In the genomic region with DNA sequence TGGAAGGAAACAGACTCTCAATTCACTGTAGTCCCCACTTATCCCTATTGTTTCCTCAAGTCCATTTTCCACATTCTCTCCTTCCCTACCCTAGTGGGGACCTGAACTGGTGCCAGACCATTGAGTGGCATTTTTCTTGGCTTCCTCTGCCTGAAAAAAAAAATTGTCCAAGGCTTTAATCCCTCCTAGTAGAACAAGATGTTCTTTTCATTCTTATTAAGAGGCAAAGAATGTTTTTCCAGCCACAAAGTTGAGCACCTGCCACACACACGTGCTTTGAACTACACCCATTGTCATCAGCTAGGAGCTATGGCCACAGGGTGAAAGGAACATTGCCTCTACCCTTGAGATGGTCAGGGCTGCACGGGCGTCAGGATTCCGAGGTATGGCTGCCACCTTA, we compare ENCODE assay signal across 15 mouse cellular contexts. TPM values are rescaled to one million over a fixed set of nuclear protein-coding genes. Genes with fewer than 3 reads are reported as not detected.
DNase-seq lines count a peak whose midpoint lies in the region; ATAC-seq and TF ChIP-seq lines count a peak whose summit lies in the region.
"Had no signal": no experiment of that assay in that cellular context is flagged by ENCODE, and none has a peak within 500 bp of the region (broad histone marks: within the 10 kb centered on the region; RNA-seq: fewer than 3 reads in every experiment).

No protein-coding gene starts in this region.

- no peak overlapping the region for H3K4me2 ChIP-seq in midbrain, embryonic 13.5 days (replicated peaks)
- no peak overlapping the region for H3K4me2 ChIP-seq in midbrain, embryonic 11.5 days
- no peak overlapping the region for H3K4me2 ChIP-seq in lung, postnatal 0 days (replicated peaks; ENCODE audit: low read depth, low read length)
- H3K4me2 ChIP-seq: hindbrain, embryonic 12.5 days; midbrain, embryonic 15.5 days had no signal

- 0 out of 2 replicates have a peak overlapping the region, but pooled peaks have one; percentile 64 for H3K27ac ChIP-seq in heart, embryonic 10.5 days
- H3K27ac ChIP-seq in midbrain, embryonic 13.5 days = no peak overlapping the region
- no peak overlapping the region for H3K27ac ChIP-seq in midbrain, embryonic 11.5 days (ENCODE audit: low read depth, low read length)
- peak overlapping the region; percentile 85 for H3K27ac ChIP-seq in lung, postnatal 0 days (ENCODE audit: low read length)
- no peak overlapping the region for H3K27ac ChIP-seq in left cerebral cortex, adult 2 months
- H3K27ac ChIP-seq: hindbrain, embryonic 12.5 days; midbrain, embryonic 15.5 days had no signal

- intact Hi-C loops in heart, postnatal 10 days (cut with DNase I) = no loop called here
- intact Hi-C loops in left cerebral cortex, adult 2 months (cut with DNase I) = no loop called here

- peaks cover 39% of the 10 kb centered on the region; the same call in 1 of the 2 replicates for H3K4me1 ChIP-seq in heart, embryonic 10.5 days
- peaks cover 15% of the 10 kb centered on the region; the same call in 1 of the 2 replicates for H3K4me1 ChIP-seq in midbrain, embryonic 13.5 days (replicated peaks)
- 0 out of 2 replicates have a peak, but pooled peaks cover 3% of the 10 kb centered on the region for H3K4me1 ChIP-seq in midbrain, embryonic 11.5 days (ENCODE audit: control insufficient read depth, insufficient read depth, low read length)
- peaks cover 15% of the 10 kb centered on the region for H3K4me1 ChIP-seq in lung, postnatal 0 days (ENCODE audit: insufficient read depth, low read depth, low read length)

- TF ChIP-seq EP300 in lung, postnatal 0 days (IDR thresholded peaks at IDR 0.05) = peak; percentile 99

- no peaks in the 10 kb centered on the region for H3K27me3 ChIP-seq in heart, embryonic 10.5 days (ENCODE audit: insufficient read depth, poor library complexity, severe bottlenecking)
- H3K27me3 ChIP-seq in midbrain, embryonic 13.5 days = no peaks in the 10 kb centered on the region
- no peaks in the 10 kb centered on the region for H3K27me3 ChIP-seq in midbrain, embryonic 11.5 days (ENCODE audit: control insufficient read depth, insufficient read depth, low read length)
- H3K27me3 ChIP-seq in lung, postnatal 0 days (replicated peaks; ENCODE audit: insufficient read depth, low read length) = no peaks in the 10 kb centered on the region
- H3K27me3 ChIP-seq: hindbrain, embryonic 12.5 days; midbrain, embryonic 15.5 days had no signal

- no peak overlapping the region for H3K4me3 ChIP-seq in heart, embryonic 10.5 days
- no peak overlapping the region for H3K4me3 ChIP-seq in midbrain, embryonic 13.5 days (replicated peaks)
- H3K4me3 ChIP-seq in midbrain, embryonic 11.5 days (ENCODE audit: low read depth, low read length) = no peak overlapping the region
- no peak overlapping the region for H3K4me3 ChIP-seq in lung, postnatal 0 days (ENCODE audit: low read depth, low read length)
- H3K4me3 ChIP-seq in left cerebral cortex, adult 2 months = no peak overlapping the region
- H3K4me3 ChIP-seq: hindbrain, embryonic 12.5 days; midbrain, embryonic 15.5 days had no signal

- no peaks in the 10 kb centered on the region for H3K9me3 ChIP-seq in heart, embryonic 10.5 days
- no peaks in the 10 kb centered on the region for H3K9me3 ChIP-seq in midbrain, embryonic 13.5 days
- H3K9me3 ChIP-seq in midbrain, embryonic 11.5 days (ENCODE audit: control insufficient read depth, low read length) = no peaks in the 10 kb centered on the region; the same call in 1 of the 2 replicates
- no peaks in the 10 kb centered on the region; the same call in 1 of the 2 replicates for H3K9me3 ChIP-seq in lung, postnatal 0 days (ENCODE audit: low read length)
- H3K9me3 ChIP-seq: G1E; hindbrain, embryonic 12.5 days; midbrain, embryonic 15.5 days had no signal

- no peak for TF ChIP-seq CTCF in lung, postnatal 0 days (IDR thresholded peaks at IDR 0.05)
- TF ChIP-seq CTCF in left cerebral cortex, adult 2 months (IDR thresholded peaks at IDR 0.05) = no peak

- WGBS in heart, embryonic 10.5 days = 85% methylated on average over 4 of the region's 4 CpGs
- WGBS in midbrain, embryonic 13.5 days = 58% methylated on average over 4 of the region's 4 CpGs
- WGBS in midbrain, embryonic 11.5 days = 81% methylated on average over 4 of the region's 4 CpGs
- WGBS in lung, postnatal 0 days = 57% methylated on average over 4 of the region's 4 CpGs

- no peak for DNase-seq in heart, embryonic 10.5 days (ENCODE audit: low spot score)
- no peak for DNase-seq in heart, postnatal 10 days
- DNase-seq in midbrain, embryonic 11.5 days (ENCODE audit: low spot score, missing footprints) = no peak
- DNase-seq in lung, postnatal 0 days (ENCODE audit: low spot score) = peak; percentile 92
- no peak for DNase-seq in cerebellum, postnatal 14 days
- DNase-seq in left cerebral cortex, adult 2 months (ENCODE audit: extremely low spot score in 1 of 2, low spot score in 2 of 2) = no peak
- DNase-seq: adrenal gland, postnatal 10 days; gastrocnemius, postnatal 14 days; kidney, postnatal 14 days; right cerebral cortex, postnatal 14 days had no signal

- H3K36me3 ChIP-seq in heart, embryonic 10.5 days = peaks cover 86% of the 10 kb centered on the region
- H3K36me3 ChIP-seq in midbrain, embryonic 13.5 days = 0 out of 2 replicates have a peak, but pooled peaks cover 5% of the 10 kb centered on the region
- 0 out of 2 replicates have a peak, but pooled peaks cover 2% of the 10 kb centered on the region for H3K36me3 ChIP-seq in midbrain, embryonic 11.5 days (ENCODE audit: control insufficient read depth, insufficient read depth, low read length)
- H3K36me3 ChIP-seq in lung, postnatal 0 days (ENCODE audit: insufficient read depth, low read length) = no peaks in the 10 kb centered on the region
- H3K36me3 ChIP-seq: G1E; midbrain, embryonic 15.5 days had no signal

- H3K9ac ChIP-seq in midbrain, embryonic 13.5 days (replicated peaks) = no peak overlapping the region
- no peak overlapping the region for H3K9ac ChIP-seq in midbrain, embryonic 11.5 days (ENCODE audit: low read length)
- no peak overlapping the region for H3K9ac ChIP-seq in lung, postnatal 0 days (replicated peaks; ENCODE audit: low read depth)
- H3K9ac ChIP-seq: hindbrain, embryonic 12.5 days; midbrain, embryonic 15.5 days had no signal

- 0 out of 2 replicates have a peak, but pooled peaks have one; percentile 34 for ATAC-seq in midbrain, embryonic 13.5 days
- ATAC-seq in midbrain, embryonic 11.5 days (ENCODE audit: low FRiP score) = no peak
- peak; percentile 89 for ATAC-seq in lung, postnatal 0 days
- ATAC-seq: intestine, embryonic 16.5 days; midbrain, embryonic 15.5 days had no signal

RNA-seq across cellular contexts. Expression of gene Actn1, which starts 56.9 kb away (rescaled TPM):
- 62.6 and 67.8 TPM in 2 replicates for polyA plus RNA-seq in heart, embryonic 10.5 days (2016; fragmentation: Nextera tagmentation; extraction: Ambion mirVana)
- total RNA-seq in heart, postnatal 10 days (2021) = 10 to 100 TPM; 70.7 to 71.9 TPM
- polyA plus RNA-seq in midbrain, embryonic 13.5 days (2015; fragmentation: Nextera tagmentation; extraction: Ambion mirVana) = 5.5 and 7.3 TPM in 2 replicates
- 17.4 and 19.9 TPM in 2 replicates for polyA plus RNA-seq in midbrain, embryonic 11.5 days (2014; fragmentation: Nextera tagmentation; extraction: Ambion mirVana)
- 30.0 and 31.0 TPM in 2 replicates for polyA plus RNA-seq in lung, postnatal 0 days (2015; fragmentation: Nextera tagmentation; extraction: Ambion mirVana)
- 100 to 1,000 TPM; 125 to 130 TPM for total RNA-seq in left cerebral cortex, adult 2 months (2021)

Comparison
In these comparisons a context has a peak if more than half of its experiments do, and no peak if none do; other contexts are left out.
1. H3K27ac ChIP-seq: peak in heart, embryonic 10.5 days (single experiment) and lung, postnatal 0 days (single experiment); none in midbrain, embryonic 13.5 days (single experiment), midbrain, embryonic 11.5 days (single experiment) and left cerebral cortex, adult 2 months (single experiment).